Comparison of ENCODE assay signal across 16 mouse cellular contexts in genomic region chr9:51924551-51925081, GRCm38 (mm10). TPM values are rescaled to one million over a fixed set of nuclear protein-coding genes. Genes with fewer than 3 reads are reported as not detected.
DNase-seq lines count a peak whose midpoint lies in the region.
"Had no signal": no experiment of that assay in that cellular context is flagged by ENCODE, and none has a peak within 500 bp of the region (broad histone marks: within the 10 kb centered on the region; RNA-seq: fewer than 3 reads in every experiment).

No protein-coding gene starts in this region.

- peak; percentile 62 for DNase-seq in left cerebral cortex, adult 11 months (ENCODE audit: low spot score)
- no peak for DNase-seq in left cerebral cortex, postnatal 10 days (ENCODE audit: extremely low spot score in 1 of 2, low spot score in 2 of 2)
- DNase-seq in testis, postnatal 10 days (ENCODE audit: low spot score), result peak; percentile 29
- no peak for DNase-seq in testis, postnatal 14 days (ENCODE audit: low spot score)
- peak; percentile 63 to 75 for DNase-seq in left cerebral cortex, adult 9 months (ENCODE audit: low spot score in 2 of 2)
- peak; percentile 74 for DNase-seq in telencephalon, adult 2 months (ENCODE audit: low read depth, low spot score)
- DNase-seq in gastrocnemius, postnatal 25 days, result no peak
- DNase-seq in urinary bladder, adult 18-20 months (ENCODE audit: low spot score in 2 of 2), result no peak
- DNase-seq: adrenal gland, postnatal 14 days; cerebellum, adult 8-10 months; cerebellum, postnatal 36 days; gastrocnemius, adult 2 months; kidney, adult 11 months; kidney, postnatal 4 days; lung, postnatal 4 days; thymus, postnatal 4 days had no signal

- intact Hi-C loops in left cerebral cortex, postnatal 10 days (cut with DNase I), result no loop called here

RNA-seq across cellular contexts. Expression of gene Fdx1, which starts 38.7 kb away (rescaled TPM):
- total RNA-seq in left cerebral cortex, postnatal 10 days (2021), result 10 to 100 TPM; 12.6 to 14.4 TPM
- total RNA-seq in gastrocnemius, postnatal 25 days (2021), result 10 to 100 TPM; 42.1 to 48.2 TPM

Comparison
In these comparisons a context has a peak if more than half of its experiments do, and no peak if none do; other contexts are left out.
1. DNase-seq: peak in left cerebral cortex, adult 11 months (single experiment), testis, postnatal 10 days (single experiment), left cerebral cortex, adult 9 months (2 of 2) and telencephalon, adult 2 months (single experiment); none in left cerebral cortex, postnatal 10 days (0 of 2), testis, postnatal 14 days (single experiment), gastrocnemius, postnatal 25 days (single experiment) and urinary bladder, adult 18-20 months (0 of 2).